In the genomic region with DNA sequence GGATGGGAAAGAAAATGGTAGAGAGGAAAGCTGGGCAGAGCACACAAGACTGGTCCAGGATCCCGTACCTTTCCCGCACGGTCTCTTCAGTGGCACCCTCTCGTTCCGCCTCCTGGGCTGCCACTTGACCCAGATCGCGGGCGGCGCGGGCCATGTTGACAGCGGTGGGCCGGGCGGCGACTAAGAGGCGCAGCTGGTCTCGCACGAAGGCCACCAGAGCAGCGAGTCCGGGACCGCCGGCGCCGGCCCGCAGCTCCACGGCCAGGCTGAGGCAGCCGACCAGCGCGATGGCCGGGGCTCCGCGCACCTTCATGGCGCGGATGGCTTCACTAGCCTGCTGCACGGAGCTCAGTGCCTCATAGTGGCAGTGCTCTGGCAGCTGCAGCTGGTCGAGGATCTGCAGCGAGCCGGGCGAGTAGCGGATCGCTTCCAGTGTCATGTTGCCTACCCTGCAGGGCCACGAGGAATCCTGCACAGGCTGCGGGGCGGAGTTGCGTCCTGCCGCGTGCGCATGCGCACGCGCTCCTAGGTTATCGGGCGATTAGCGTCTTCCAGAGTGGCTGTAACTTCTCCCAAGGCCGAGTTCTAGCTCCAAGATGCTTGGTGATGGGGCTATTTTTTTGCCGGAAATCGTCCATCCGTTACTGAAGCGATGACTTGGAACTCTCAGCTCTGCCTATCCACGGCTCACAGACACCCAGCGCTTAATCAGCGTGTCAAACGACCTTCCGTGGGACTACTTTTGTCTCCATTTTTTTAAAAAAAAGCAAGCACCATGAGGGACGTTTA, we compare ENCODE assay signal across 8 mouse cellular contexts. TPM values are rescaled to one million over a fixed set of nuclear protein-coding genes. Genes with fewer than 3 reads are reported as not detected.
DNase-seq lines count a peak whose midpoint lies in the region; ATAC-seq lines count a peak whose summit lies in the region.

TSS of gene Mri1 (minus strand) at position 505 of the 789 bp plus-strand sequence.

- peaks cover 17% of the 10 kb centered on the region for H3K4me1 ChIP-seq in forebrain, embryonic 16.5 days (replicated peaks; ENCODE audit: control insufficient read depth, insufficient read depth, low read length)
- peaks cover 14% of the 10 kb centered on the region for H3K4me1 ChIP-seq in lung, embryonic 16.5 days (replicated peaks; ENCODE audit: control insufficient read depth, insufficient read depth, low read length)

- peak within 1 kb of the TSS; percentile 73 for H3K9ac ChIP-seq in forebrain, embryonic 16.5 days (replicated peaks; ENCODE audit: low read depth, low read length)
- peak within 1 kb of the TSS; percentile 86 for H3K9ac ChIP-seq in lung, embryonic 16.5 days (ENCODE audit: low read length)

- peak within 1 kb of the TSS; percentile 85 for H3K27ac ChIP-seq in forebrain, embryonic 16.5 days (ENCODE audit: low read length)
- peak within 1 kb of the TSS; percentile 90 for H3K27ac ChIP-seq in lung, embryonic 16.5 days (ENCODE audit: low read length)

- peak within 1 kb of the TSS; percentile 60 for H3K4me3 ChIP-seq in forebrain, embryonic 16.5 days (replicated peaks; ENCODE audit: low read length)
- peak within 1 kb of the TSS; percentile 82 for H3K4me3 ChIP-seq in lung, embryonic 16.5 days (ENCODE audit: low read length)

- peak within 1 kb of the TSS; percentile 93 for H3K4me2 ChIP-seq in forebrain, embryonic 16.5 days (ENCODE audit: low read length)
- peak within 1 kb of the TSS; percentile 97 for H3K4me2 ChIP-seq in lung, embryonic 16.5 days (ENCODE audit: low read depth, low read length)

- H3K27me3 ChIP-seq in forebrain, embryonic 16.5 days (replicated peaks; ENCODE audit: control insufficient read depth, insufficient read depth, low read length), result no peaks in the 10 kb centered on the region
- no peaks in the 10 kb centered on the region for H3K27me3 ChIP-seq in lung, embryonic 16.5 days (ENCODE audit: control insufficient read depth, insufficient read depth, low read depth, low read length)

- DNase-seq in MN1 (ENCODE audit: low spot score), result peak; percentile 95
- peak; percentile 81 to 83 for DNase-seq in cerebellum, adult 18-20 months
- peak; percentile 68 for DNase-seq in heart, postnatal 25 days (ENCODE audit: low spot score)
- peak; percentile 70 to 85 for DNase-seq in layer of hippocampus, adult 18-20 months (ENCODE audit: low spot score in 2 of 2)
- DNase-seq in ovary, postnatal 10 days (ENCODE audit: low spot score), result peak; percentile 59
- peak; percentile 90 for DNase-seq in thymus, postnatal 0 days (ENCODE audit: low spot score)

- H3K9me3 ChIP-seq in forebrain, embryonic 16.5 days (ENCODE audit: control insufficient read depth, low read length), result no peaks in the 10 kb centered on the region
- H3K9me3 ChIP-seq in lung, embryonic 16.5 days (ENCODE audit: control insufficient read depth, low read length), result no peaks in the 10 kb centered on the region

- under 1% methylated on average over 62 of the region's 64 CpGs for WGBS in forebrain, embryonic 16.5 days
- WGBS in lung, embryonic 16.5 days, result under 1% methylated on average over 62 of the region's 64 CpGs

- H3K36me3 ChIP-seq in forebrain, embryonic 16.5 days (ENCODE audit: control insufficient read depth, insufficient read depth), result peaks cover 28% of the 10 kb centered on the region
- H3K36me3 ChIP-seq in lung, embryonic 16.5 days (ENCODE audit: control insufficient read depth, insufficient read depth, low read length), result peaks cover 15% of the 10 kb centered on the region

- intact Hi-C loops in heart, postnatal 25 days (cut with DNase I), result loop anchor here (2.0 kb wide), 1 partner anchor 70 kb away; no protein-coding TSS in a partner anchor

- peak; percentile 93 for ATAC-seq in forebrain, embryonic 16.5 days
- ATAC-seq in lung, embryonic 16.5 days (ENCODE audit: low read depth), result peak; percentile 93

RNA-seq across cellular contexts. Expression of gene Mri1, which starts in this region (rescaled TPM):
- 46.5 and 57.1 TPM in 2 replicates for polyA plus RNA-seq in forebrain, embryonic 16.5 days (2015; fragmentation: Nextera tagmentation; extraction: Ambion mirVana)
- 10 to 100 TPM; 10.2 to 10.3 TPM for total RNA-seq in heart, postnatal 25 days (2021)
- total RNA-seq in layer of hippocampus, adult 18-20 months (2021), result 10 to 100 TPM; 17.4 to 17.5 TPM
- 51.4 and 51.9 TPM in 2 replicates for polyA plus RNA-seq in lung, embryonic 16.5 days (2015; fragmentation: Nextera tagmentation; extraction: Ambion mirVana)
- polyA plus RNA-seq in thymus, postnatal 0 days (2015; fragmentation: Nextera tagmentation; extraction: Ambion mirVana), result 80.0 and 85.4 TPM in 2 replicates

Comparison
In these comparisons a context has a peak if more than half of its experiments do, and no peak if none do; other contexts are left out.
1. Peak in every context shown above with its lines: DNase-seq, ATAC-seq, H3K4me3 ChIP-seq and H3K27ac ChIP-seq.